Mouse (Mus musculus) G1E (cell line): Measurements from ENCODE around the gene Cd4.

Source experiments
- CTCF ChIP-seq: IDR thresholded peaks from 2 replicates; pipeline ENCODE4 v1.5.1; 2012; ENCODE audit warnings: low read depth, low read length, inconsistent platforms, mixed read lengths
- GATA1 ChIP-seq: IDR thresholded peaks from 2 replicates; pipeline ENCODE4 v1.6.1; 2012; ENCODE audit warnings: borderline replicate concordance, low read length, inconsistent platforms, mixed read lengths
- POLR2AphosphoS5 ChIP-seq: IDR thresholded peaks from 2 replicates; pipeline ENCODE4 v1.6.1; 2012; ENCODE audit warnings: low read depth, low read length, inconsistent platforms; ENCODE audit not compliant: insufficient replicate concordance

- TF ChIP-seq GATA1 = no peak
- TF ChIP-seq CTCF = no peak
- TF ChIP-seq POLR2AphosphoS5 = no peak
Observed at GRCm38 (mm10) chr6:124901851-124902250, 13.8 kb upstream of the Cd4 start.
